Mouse (Mus musculus) ZHBTc4 (cell line): Measurements from ENCODE around the gene Gimap4.

Experiments used
- DNase-seq: peaks from one replicate; pipeline ENCODE4 v3.0.0-alpha.2; 2011; ENCODE audit warnings: low read depth, low spot score

Gimap4 gene

GRCm38 (mm10) chr6:48700251-48701075, 16.1 kb downstream of the Gimap4 start:
- no peak for DNase-seq

DNA sequence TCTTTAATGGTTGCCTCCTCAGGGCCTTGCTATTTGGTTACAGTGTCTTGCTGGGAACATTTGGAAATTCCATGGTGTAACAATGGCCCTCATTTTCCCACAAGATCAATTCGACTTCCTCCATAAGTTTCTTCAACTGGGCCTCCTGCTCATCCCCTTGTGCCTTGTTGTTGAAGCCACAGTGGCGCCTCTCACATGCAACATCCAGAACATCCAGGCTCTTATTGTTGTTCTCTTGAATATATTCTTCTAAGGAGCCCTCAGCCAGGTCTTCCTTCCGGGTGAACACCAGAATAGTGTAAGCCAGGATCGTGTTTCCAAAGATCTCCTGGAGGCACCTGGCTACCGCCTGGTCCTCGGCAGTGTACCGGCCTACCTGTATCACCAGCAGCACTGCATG, 17.8 kb downstream of the Gimap4 start:
- no peak for DNase-seq

DNA sequence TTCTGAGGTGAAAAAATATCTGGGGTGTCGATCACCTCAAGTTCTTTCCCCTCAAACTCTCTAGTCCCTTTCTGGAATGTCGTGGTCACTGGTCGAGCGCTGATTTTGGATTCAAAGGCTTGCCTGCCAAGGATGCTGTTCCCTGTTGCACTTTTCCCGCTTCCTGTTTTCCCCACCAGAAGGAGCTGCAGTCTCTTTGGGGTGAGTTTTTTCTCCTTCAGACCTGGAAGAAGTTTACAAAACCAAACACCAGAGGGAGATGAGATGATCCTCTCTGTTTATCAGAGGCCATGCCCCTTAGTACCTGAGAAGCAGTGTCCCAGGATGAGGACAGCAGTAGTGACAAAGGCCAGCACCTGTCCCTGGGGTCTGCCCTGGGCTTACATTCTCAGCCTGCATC, 18.3 kb downstream of the Gimap4 start:
- DNase-seq, result peak; percentile 19

DNA sequence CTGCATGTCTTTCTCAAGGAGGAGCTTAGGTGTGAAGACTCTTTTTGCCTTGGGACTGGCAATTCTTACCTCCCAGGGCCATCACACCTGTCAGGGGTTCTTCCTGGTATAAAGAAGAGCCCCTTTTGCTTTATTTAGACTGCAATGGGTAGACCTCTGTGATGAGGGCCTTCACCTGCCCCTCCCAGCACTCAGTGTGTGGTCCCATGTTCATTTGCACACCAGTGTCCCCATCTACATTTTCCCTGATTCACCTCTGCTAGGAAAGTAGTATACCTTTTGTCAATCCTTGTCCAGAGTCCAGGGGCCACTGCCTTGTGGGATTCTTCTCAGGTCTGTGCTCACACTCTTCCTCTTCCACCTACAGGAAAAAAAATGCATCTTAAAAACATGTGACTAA, 19.8 kb downstream of the Gimap4 start:
- no peak for DNase-seq

DNA sequence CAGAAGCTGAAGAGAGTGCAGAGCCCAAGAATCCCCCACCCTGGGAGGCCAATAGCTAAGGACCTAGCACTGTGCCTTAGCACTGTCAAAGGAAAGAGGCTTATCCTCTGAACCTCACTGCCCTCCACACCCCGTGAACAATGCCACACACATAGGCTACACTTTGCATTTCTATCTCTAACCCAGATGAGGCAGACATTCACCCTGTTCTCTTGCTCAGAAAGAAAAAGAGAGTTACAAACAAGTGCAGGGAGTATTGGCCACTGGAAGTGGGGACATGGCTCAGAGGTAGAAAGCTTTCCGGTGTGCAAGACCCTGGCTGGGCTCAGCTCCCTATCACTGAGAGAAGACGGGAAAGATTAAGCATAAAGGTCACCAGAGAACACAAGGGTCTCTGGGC, 21.8 kb downstream of the Gimap4 start:
- no peak for DNase-seq

DNA sequence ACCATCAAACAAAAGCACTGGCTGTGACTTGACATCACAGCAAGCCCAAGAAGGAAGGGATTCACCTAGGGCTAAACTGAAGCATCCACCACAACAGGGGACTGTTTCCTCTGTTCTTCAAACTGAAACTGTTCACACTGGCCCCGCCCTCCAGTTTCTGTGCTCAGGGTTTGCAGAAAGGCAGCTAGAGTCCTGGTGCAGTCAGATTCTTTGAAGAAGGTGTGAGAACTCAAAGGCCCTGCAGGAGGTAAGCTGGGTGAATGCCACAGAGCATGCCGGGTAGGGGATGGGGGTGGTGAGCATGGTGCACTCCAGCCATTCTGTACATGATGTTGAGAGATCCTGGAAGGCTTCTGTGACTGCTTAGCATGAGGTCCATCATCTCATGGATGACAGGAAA, 34.1 kb downstream of the Gimap4 start, which contains the start of the genes Gm28053 and Gimap7:
Gene Gm28053, plus strand, starts transcription at position 153 of the 400 bp plus-strand sequence.
Gene Gimap7, plus strand, starts transcription at position 167 of the 400 bp plus-strand sequence.
- DNase-seq, result peak; percentile 62

- no peak for DNase-seq
These were observed 36.0 kb downstream of the Gimap4 start for GRCm38 (mm10) chr6:48720326-48720725.

GRCm38 (mm10) chr6:48723468-48723867, 39.1 kb downstream of the Gimap4 start:
- DNase-seq, result no peak

GRCm38 (mm10) chr6:48725476-48725875, 41.1 kb downstream of the Gimap4 start:
- peak; percentile 54 for DNase-seq

DNA sequence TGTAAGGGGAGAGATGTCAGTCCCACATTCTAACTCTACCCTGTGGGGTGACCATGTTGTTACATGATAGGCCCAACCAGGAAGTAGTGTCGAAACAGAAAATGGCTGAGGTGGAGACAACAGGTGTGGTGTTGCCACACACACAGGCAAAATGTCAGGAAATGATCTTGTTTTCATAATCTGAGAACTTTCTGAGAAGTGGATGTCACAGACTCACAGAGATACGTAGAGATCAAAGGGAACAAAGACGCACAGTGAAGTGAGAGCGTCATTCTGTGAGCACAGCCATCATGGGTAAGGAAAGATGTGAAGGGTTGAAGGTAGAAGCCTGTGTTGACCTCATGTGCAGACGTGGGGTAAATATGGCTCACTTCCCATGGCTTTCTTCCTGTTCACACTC, 43.4 kb downstream of the Gimap4 start:
- no peak for DNase-seq

- DNase-seq, result no peak
These were observed 48.5 kb downstream of the Gimap4 start for GRCm38 (mm10) chr6:48732864-48733304.

GRCm38 (mm10) chr6:48733660-48734059, 49.3 kb downstream of the Gimap4 start:
- DNase-seq, result no peak

DNA sequence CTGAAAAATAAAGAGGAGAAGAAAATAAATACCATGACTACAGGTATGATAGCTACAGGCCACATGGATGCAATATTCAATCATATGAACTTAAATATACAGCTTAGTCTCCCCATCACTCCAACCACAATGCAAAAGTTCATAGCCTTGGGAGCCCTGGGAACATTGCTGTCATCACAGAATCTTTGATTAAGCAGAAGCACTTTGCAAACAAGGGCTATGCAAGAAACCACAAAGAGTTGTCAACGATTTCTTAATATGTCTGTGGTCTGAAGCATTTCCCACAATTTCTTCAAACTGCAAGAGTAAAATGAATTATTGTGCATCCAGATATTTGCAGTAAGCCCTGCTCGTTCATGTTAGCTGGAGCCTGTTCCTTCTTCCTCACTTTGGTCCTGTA, 52.7 kb downstream of the Gimap4 start:
- DNase-seq, result no peak

DNA sequence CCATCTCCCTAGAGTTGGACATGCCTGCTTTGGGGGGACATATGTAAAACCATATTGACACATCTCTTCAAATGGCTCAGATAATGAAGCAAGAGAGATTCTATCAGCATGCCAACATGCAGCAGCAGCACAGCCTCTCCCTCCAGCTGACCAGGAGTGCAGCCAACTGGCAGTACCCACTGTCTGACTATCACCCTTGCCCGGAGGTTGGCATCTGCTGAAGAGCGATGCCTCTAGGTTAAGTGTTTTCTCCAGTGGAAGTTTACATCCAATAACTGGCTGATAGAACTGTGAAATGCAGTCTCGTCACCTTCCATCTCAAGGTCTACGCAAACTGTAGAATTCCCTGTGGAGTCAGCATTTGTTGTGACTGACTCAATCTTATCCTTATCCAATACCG, 53.3 kb downstream of the Gimap4 start:
- no peak for DNase-seq

- DNase-seq, result no peak
These were observed 54.8 kb downstream of the Gimap4 start, which contains the start of gene Gimap1 for GRCm38 (mm10) chr6:48738961-48739779. Gimap1 (plus strand) TSS chr6:48739054.

DNA sequence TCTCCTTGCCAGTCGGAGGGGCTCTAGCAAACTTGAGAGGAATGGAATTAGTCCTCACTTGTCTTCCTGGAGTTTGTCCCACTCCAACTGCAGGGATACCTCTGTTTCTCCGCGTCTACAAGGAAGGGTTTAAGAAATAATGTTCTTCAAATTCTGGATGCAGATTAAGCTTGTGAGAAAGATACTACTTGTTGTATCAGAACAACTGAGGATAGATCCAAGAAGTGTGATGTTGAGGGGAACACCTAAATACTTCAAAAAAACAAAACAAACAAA, 55.4 kb downstream of the Gimap4 start:
- no peak for DNase-seq

- no peak for DNase-seq
These were observed 56.3 kb downstream of the Gimap4 start for GRCm38 (mm10) chr6:48740501-48741169.

GRCm38 (mm10) chr6:48741273-48741672, 56.9 kb downstream of the Gimap4 start:
- peak; percentile 42 for DNase-seq
